Mouse (Mus musculus) CH12.LX (cell line): ENCODE measurements at regions not wholly inside any gene's neighbourhood (a gene's known extent, or its start where the extent isn't known, plus 50 kb on each side); places are given as distances from the start of the nearest gene placed in this dataset.

Experiments used
- CHD1 ChIP-seq: IDR thresholded peaks from 2 replicates; pipeline ENCODE4 v1.6.1; 2012; ENCODE audit warnings: low read depth, low read length, improper control_type of control experiment, inconsistent platforms
- CTCF ChIP-seq, 2 experiments: IDR thresholded peaks in 1 of 2; conservative IDR thresholded peaks in 1 of 2; 2 replicates each; pipeline ENCODE4 v1.5.1; 2011 to 2012; ENCODE audit warnings: low read depth in 2 of 2, low read length in 2 of 2, improper control_type of control experiment in 1 of 2, inconsistent platforms in 1 of 2, mild to moderate bottlenecking in 1 of 2, moderate library complexity in 1 of 2
- EP300 ChIP-seq: IDR thresholded peaks from 2 replicates; pipeline ENCODE4 v1.6.1; 2011; ENCODE audit warnings: low read length, improper control_type of control experiment
- GABPA ChIP-seq: IDR thresholded peaks from 2 replicates; pipeline ENCODE4 v1.6.1; 2012; ENCODE audit warnings: low read depth, low read length, improper control_type of control experiment, inconsistent platforms; ENCODE audit not compliant: insufficient replicate concordance
- IRF4 ChIP-seq: IDR thresholded peaks from 2 replicates; pipeline ENCODE4 v1.6.1; 2014; ENCODE audit warnings: low read depth, mild to moderate bottlenecking, inconsistent platforms, low read length, improper control_type of control experiment
- NELFE ChIP-seq: IDR thresholded peaks from 2 replicates; pipeline ENCODE4 v1.6.1; 2011; ENCODE audit warnings: low read depth, low read length, improper control_type of control experiment
- NRF1 ChIP-seq: IDR thresholded peaks from 2 replicates; pipeline ENCODE4 v1.6.1; 2014; ENCODE audit warnings: low read depth, mild to moderate bottlenecking, inconsistent platforms, low read length, improper control_type of control experiment, moderate library complexity
- POLR2A ChIP-seq: IDR thresholded peaks from 2 replicates; pipeline ENCODE4 v1.6.1; 2011; ENCODE audit warnings: low read depth, mild to moderate bottlenecking, improper control_type of control experiment, low read length
- POLR2AphosphoS2 ChIP-seq: IDR thresholded peaks from 2 replicates; pipeline ENCODE4 v1.6.1; 2011; ENCODE audit warnings: low read depth, low read length, improper control_type of control experiment
- SIN3A ChIP-seq: IDR thresholded peaks from 2 replicates; pipeline ENCODE4 v1.6.1; 2012; ENCODE audit warnings: low read length, improper control_type of control experiment, inconsistent platforms
- SMC3 ChIP-seq: IDR thresholded peaks from 2 replicates; pipeline ENCODE4 v1.6.1; 2011; ENCODE audit warnings: low read depth, low read length, improper control_type of control experiment
- TBP ChIP-seq: conservative IDR thresholded peaks from 2 replicates; pipeline ENCODE4 v1.6.1; 2011; ENCODE audit warnings: low read depth, low read length, improper control_type of control experiment
- USF1 ChIP-seq: IDR thresholded peaks from 2 replicates; pipeline ENCODE4 v1.6.1; 2014; ENCODE audit warnings: low read depth, mild to moderate bottlenecking, inconsistent platforms, low read length, improper control_type of control experiment
- ZNF384 ChIP-seq: IDR thresholded peaks from 2 replicates; pipeline ENCODE4 v1.6.1; 2012; ENCODE audit warnings: low read depth, low read length, improper control_type of control experiment, inconsistent platforms

GRCm38 (mm10) chr3:38261326-38262075, 223.1 kb downstream of the Ankrd50 start:
- no peak for TF ChIP-seq EP300
- no peak for TF ChIP-seq USF1
- TF ChIP-seq CTCF (conservative IDR thresholded peaks at IDR 0.05 in 1 of 2, IDR thresholded peaks at IDR 0.05 in 1 of 2; ENCODE audit: low read depth in 2 of 2, low read length in 2 of 2) = no peak
- no peak for TF ChIP-seq POLR2A
- no peak for TF ChIP-seq TBP
- TF ChIP-seq NELFE = no peak
- no peak for TF ChIP-seq GABPA
- TF ChIP-seq POLR2AphosphoS2 = no peak
- TF ChIP-seq NRF1 = no peak
- TF ChIP-seq CHD1 = no peak
- TF ChIP-seq SIN3A = no peak
- no peak for TF ChIP-seq IRF4
- no peak for TF ChIP-seq SMC3
- no peak for TF ChIP-seq ZNF384
